Mouse (Mus musculus) frontal cortex, postnatal 25 days (tissue): ENCODE data around the gene Zfp775.
A peak's percentile ranks its signal among the peaks of the same experiment; 100 is the strongest.
"Not testable (repeated sequence)": the region's sequence is repeated elsewhere in the genome, so short reads cannot be mapped to it uniquely, and the experiment has no call there.

Experiments used
- DNase-seq, 2 experiments: peaks; one replicate each; pipeline ENCODE4 v3.0.0; 2022; ENCODE audit warnings: low spot score in 2 of 2

The Zfp775 gene

GRCm38 (mm10) chr6:48591221-48591845 lies 10.5 kb upstream of the Zfp775 start:
- no peak for DNase-seq

DNA sequence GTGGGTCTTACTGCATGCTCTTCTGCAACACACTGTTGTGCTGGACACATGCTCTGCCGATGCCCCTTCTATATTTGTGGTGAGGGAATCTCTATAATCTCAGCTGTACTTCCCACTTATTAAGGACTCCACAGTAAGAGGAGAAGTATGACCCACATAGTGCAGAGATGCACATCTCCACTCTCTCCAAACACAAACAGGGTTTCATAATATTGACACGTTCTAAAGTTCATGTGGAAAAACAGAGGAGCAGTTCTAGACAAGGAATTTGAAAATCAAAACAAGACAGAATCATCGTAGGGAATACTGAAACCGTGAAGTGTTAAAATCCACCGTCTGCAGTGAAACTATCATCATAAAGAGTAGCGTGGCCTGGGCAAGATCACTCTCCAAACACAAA lies 10.0 kb upstream of the Zfp775 start:
- no peak for DNase-seq

- DNase-seq = peak; percentile 88 to 89
These were observed 8.5 kb upstream of the Zfp775 start, which contains the start of the genes Repin1 and Gm44965 for GRCm38 (mm10) chr6:48593158-48594042. TSS of gene Repin1 (plus strand) at chr6:48593883. TSS of gene Gm44965 (plus strand) at chr6:48593941.

DNA sequence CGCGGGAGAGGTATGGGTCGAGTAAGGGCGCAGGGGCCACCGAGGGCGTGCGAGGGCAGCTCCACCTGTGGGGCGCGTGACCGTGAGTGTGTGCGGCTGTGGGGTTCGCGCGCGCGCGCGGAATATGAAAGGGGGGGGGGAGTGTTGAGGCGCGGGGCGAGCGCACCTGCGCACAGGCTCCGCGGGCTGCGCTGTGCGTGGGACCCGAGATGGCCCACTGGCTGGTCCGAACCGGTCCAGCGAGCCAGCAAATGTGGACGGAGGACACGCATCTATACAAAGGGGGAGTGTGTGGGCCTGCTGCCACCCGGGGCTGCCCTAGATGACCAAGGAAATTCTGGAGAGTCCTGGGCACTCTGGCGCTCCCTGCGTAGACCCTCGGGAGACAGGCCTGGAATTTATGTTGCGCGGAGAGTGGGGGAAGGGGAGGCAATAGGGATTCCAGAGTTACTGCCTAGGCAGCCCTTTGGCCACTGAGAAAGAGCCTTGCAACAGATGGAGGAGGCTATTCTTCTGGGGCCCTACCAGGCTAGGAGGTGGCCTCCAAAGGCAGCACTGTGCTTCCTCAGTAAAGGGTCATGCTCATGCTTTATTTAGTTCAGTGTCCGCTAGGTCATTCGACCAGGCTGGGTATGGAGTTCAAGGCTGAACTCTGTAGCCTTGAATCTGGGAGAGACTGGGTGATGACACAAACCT lies 7.7 kb upstream of the Zfp775 start:
- DNase-seq = no peak

DNA sequence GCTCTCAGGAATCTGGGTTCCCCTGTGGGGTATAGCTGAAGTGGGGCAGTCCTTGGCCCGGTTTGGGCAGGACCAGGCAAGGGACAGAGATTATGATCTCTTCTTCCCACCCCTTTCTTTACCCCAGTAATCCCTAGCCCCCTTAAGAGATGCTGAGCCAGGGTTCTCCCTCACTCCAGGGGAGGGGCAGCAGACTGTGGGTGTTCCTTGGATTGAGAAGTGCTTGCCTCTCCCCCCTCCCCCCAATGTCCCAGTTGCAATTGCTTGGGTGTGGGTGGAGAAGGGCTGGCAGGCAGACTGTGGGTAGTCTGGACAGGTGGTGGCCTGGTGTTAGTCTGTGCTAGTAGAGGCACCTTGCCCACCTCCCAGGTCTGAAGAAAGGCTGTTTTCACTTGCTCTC lies 6.6 kb upstream of the Zfp775 start:
- DNase-seq = no peak

DNA sequence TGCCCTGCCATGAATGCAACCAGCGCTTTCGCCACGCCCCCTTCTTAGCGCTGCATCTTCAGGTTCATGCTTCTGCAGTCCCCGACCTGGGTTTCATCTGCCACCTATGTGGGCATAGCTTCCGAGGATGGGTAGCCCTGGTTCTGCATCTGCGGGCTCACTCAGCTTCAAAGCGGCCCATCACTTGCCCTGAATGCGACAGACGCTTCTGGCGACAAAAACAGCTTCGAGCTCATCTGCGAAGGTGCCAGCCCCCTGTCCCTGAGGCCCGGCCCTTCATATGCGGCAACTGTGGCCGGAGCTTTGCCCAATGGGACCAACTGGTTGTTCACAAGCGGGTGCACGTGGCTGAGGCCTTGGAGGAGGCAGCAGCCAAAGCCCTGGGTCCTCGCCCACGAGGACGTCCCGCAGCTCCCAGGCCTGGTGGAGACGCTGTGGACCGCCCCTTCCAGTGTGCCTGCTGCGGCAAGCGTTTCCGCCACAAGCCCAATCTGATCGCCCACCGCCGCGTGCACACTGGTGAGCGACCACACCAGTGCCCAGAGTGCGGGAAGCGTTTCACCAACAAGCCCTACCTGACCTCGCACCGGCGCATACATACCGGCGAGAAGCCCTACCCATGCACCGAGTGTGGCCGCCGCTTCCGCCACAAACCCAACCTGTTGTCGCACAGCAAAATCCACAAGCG lies 5.2 kb upstream of the Zfp775 start:
- no peak for DNase-seq

DNA sequence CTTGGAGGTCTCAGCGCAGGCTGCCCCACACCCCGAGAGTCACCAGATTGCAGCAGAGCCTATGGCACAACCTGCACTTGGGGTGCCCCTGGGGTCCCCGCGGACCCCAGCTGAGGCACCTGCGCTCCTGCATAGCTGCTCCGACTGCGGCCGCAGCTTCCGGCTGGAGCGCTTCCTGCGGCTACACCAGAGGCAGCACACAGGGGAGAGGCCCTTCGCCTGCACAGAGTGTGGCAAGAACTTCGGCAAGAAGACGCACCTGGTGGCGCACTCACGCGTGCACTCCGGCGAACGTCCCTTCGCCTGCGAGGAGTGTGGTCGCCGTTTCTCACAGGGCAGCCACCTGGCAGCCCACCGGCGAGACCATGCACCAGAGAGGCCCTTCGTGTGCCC lies 4.6 kb upstream of the Zfp775 start:
- no peak for DNase-seq

DNA sequence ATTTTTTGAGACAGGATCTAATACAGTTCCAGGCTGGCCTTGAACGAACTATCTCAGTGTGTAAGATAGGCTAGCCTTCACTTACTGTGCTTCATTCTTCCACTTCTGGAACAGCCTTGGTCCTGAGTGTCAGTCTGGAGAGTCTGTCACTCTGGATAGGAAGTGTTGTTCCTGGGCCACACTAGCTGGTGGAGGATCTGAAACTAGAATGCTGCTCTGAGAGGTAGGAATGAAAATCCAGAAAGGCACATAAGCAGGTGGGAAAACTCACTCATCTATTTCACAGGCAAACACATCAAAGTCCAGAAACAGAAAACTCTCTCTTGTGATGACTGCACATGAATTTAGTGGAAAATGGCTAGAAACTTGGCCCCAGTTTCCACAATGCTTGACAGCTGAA lies 1.3 kb upstream of the Zfp775 start:
- no peak for DNase-seq

DNA sequence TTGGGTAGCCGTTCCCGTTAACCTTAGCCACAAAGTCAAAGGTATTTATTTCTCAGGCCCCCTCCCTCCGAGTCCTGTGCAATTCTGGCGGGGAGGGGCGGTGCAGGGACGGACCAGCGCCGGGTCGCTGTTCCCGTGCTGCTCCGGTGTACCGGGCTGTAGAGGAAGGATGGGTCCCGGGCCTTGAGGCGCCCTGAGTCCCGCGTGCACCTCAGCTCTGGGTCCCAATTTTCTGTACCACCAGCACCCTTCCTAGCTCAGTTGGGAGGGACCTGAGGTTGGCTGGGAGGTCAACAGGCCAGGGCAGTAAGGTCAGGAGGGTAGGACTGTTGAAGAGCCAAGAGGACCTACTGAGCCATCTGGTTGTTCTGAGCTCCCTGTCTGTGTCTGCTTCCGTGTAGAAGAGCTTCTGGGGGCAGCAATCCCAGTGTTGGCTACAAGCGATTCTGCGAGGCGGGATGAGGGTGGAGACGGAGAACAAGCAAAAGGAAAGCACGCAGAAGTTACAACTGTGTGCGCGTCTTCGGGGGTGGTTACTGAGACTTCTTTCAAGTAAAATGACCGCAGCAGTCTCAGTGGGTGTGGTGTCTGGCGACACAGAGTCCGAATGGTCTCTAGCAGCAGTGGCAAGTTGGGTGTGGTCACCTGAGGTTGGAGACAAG lies 348 bp downstream of the Zfp775 start:
- DNase-seq = no peak

- DNase-seq = no peak
These were observed 6.3 kb downstream of the Zfp775 start for GRCm38 (mm10) chr6:48608124-48608523.

DNA sequence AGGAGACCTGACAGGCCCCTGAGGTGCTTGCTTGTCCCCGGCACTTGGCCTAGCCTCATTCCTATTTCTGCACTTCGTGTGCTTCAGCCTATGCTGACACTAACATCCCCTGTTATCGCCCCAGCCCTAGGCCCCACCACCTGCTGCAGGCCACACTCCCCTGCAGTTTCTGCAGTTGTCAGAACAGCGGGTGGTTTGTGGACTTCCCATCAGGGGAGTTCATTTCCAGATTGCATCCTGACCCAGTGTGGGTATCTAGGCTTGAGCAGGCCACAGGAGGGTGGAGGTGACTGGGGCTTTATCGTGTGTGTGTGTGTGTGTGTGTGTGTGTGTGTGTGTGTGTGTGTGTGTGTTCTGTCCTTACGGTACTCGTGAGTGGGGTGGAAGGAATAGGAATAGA lies 7.6 kb downstream of the Zfp775 start:
- no peak for DNase-seq

GRCm38 (mm10) chr6:48610657-48611056 lies 8.8 kb downstream of the Zfp775 start:
- no peak for DNase-seq

DNA sequence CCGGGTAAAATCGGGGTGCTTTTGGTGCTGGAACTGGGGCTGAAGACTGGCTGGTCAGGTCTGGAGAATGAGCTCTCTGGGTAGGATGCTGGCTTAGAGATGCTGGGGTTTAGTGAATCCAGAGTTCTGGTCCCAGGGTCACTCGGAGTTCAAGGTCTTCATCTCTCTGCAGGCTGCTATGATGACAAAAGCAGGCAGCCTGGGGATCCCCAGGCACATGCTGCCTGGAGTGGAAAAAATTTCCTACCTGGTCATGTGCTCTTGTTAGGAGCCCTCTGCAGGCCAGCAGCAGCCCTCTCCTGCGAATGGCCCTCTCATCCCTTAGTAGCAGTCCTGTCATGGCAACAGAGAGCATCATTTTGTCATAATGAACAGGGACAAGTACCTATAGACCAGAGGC lies 11.6 kb downstream of the Zfp775 start:
- DNase-seq = no peak

GRCm38 (mm10) chr6:48614756-48615155 lies 12.9 kb downstream of the Zfp775 start:
- DNase-seq = no peak

DNA sequence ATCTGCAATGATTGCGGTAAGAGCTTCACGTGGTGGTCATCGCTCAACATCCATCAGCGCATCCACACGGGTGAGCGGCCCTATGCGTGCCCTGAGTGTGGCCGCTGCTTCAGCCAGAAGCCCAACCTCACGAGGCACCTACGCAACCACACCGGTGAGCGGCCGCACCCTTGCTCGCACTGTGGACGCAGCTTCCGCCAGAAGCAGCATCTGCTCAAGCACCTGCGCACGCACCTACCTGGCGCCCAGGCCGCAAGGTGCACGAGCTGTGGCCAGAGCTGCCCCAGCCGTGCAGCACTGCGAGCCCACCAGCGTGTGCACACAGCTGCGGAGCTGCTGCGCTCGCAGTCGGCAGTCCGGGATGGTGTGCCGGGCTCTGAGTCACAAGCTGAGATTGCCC lies 18.2 kb downstream of the Zfp775 start:
- no peak for DNase-seq

DNA sequence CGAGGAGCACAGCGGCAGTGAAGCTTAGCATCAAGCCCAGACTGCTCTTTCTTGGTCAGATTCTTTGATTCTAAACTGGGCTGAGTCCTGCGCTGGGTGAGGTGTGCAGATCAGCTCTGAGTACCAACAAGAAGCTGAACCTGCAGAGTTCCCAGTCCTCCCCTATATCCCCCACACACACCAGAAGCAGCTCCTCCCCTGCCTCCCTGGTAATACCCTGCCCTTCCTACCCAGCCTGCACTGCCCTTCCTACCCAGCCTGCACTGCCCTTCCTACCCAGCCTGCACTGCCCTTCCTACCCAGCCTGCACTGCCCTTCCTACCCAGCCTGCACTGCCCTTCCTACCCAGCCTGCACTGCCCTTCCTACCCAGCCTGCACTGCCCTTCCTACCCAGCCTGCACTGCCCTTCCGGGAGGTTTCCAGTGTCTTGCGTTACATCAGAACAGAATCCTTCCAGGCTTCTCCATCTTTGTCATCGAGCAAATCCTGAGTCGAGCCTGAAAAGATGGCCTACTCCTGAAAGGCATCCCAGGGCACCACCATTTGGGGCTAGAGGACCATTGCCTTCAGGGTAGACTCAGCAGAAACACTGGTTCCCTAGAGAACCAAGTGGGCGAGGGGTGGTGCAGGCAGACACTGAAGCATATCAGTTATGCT lies 20.5 kb downstream of the Zfp775 start:
- DNase-seq = not testable (repeated sequence)

DNA sequence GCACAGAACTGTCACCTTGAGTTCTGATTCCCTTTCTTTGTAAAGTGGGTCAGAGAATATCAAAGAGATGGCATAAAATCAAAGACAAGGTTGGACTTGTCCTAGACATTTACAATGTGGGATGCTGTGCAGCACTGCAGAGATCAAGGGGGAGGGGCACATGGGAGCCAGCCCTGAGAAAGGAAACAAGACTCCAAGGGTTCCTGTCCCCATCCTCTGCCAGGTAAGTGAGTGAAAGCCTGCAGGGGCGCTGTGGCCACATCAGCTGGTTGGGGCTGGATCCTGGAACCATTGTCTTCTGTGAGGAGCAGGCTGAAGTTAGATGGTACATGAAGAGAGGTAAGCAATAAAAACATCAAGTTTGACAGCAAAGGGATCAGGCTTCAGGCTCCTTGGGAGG lies 21.6 kb downstream of the Zfp775 start:
- no peak for DNase-seq

DNA sequence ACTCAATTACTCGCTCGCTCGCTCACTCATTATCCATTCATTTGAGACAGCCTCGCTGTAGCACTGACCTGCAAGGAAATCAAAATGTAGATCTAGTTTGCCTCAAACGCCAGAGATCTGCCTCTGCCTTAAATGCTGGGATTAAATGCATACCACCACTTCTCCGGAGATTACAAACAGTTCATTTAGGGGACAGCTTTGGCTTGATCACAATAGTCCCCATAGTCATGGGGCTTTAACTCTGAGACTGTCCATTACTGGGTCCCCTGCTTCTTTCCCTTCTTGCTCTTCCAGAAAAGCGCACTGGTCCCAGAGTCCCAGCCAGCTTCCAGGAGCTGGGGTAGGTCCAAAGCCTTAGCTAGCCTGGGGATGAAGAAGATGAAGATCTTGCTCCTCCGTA lies 24.6 kb downstream of the Zfp775 start, which contains the start of gene AI854703:
TSS of gene AI854703 (plus strand) at position 301 of the 400 bp plus-strand sequence.
- no peak for DNase-seq

DNA sequence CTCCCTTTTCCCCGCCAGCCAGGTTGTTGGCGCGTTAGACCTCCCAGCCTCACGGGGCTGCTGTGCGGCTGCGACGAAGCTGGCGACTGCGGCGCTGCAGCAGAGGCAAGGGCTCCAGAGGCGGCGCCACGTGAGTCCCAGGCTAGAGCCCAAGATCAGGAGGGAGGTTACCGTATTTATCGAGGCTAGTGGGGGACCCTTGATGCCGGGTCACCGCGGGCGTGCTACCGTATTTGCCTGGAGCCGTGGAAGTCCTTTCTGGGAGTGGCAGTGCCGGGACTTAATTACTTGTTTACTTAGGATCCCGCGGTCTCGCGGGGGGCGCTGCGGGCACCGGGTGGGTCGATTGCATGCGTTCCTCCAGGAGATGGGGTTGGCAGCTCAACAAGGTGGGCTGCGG lies 25.1 kb downstream of the Zfp775 start:
- DNase-seq = peak; percentile 50 to 54

DNA sequence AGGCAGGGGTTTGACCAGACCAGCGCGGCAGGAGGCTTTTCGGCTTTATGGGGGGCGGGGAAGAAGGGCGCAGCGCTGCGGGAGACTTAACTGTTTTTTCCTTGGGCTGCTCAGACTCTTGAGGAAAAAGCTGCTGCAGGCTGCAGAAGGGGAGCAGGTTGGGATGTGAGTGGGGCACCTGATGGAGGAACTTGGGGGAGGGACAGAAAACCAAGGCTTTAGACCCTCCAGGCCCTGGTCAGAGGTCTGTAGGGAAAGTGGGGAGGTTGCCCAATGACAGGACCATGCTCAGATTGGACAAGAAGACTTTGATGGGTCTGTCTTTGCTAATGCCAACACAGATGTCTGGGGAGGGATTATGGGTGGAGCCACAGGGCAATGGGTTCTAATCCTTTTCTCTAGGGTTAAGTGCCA lies 25.7 kb downstream of the Zfp775 start:
- no peak for DNase-seq

- DNase-seq = no peak
These were observed 26.5 kb downstream of the Zfp775 start for GRCm38 (mm10) chr6:48628377-48628776.
